Mouse (Mus musculus) forebrain, postnatal 0 days (tissue): ENCODE measurements at regions not wholly inside any gene's neighbourhood (a gene's known extent, or its start where the extent isn't known, plus 50 kb on each side); places are given as distances from the start of the nearest gene placed in this dataset.

Experiments used
- ATAC-seq: fragments of 200-750 bp; cut with Nextera tagmentation; 2 replicates; pipeline ENCODE4 v1.8.0; 2017; ENCODE audit warnings: mild to moderate bottlenecking, moderate library complexity
- DNase-seq: peaks from one replicate; pipeline ENCODE4 v3.0.0-alpha.2; 2015
- H3K27ac ChIP-seq: fragments of 300-500 bp; sonication (generic); 2 replicates; pipeline ENCODE4 v1.5.1; 2014; ENCODE audit warnings: low read depth, mild to moderate bottlenecking, antibody characterized with exemption, low read length, moderate library complexity, mixed read lengths
- H3K27me3 ChIP-seq: fragments of 300-500 bp; sonication (generic); 2 replicates; pipeline ENCODE4 v1.6.1; 2014; ENCODE audit warnings: mild to moderate bottlenecking, low read length, mixed read lengths; ENCODE audit not compliant: insufficient read depth
- H3K36me3 ChIP-seq: fragments of 300-500 bp; sonication (generic); 2 replicates; pipeline ENCODE4 v1.6.1; 2014; ENCODE audit warnings: mild to moderate bottlenecking, moderate library complexity; ENCODE audit not compliant: insufficient read depth
- H3K4me1 ChIP-seq: fragments of 300-500 bp; sonication (generic); 2 replicates; pipeline ENCODE4 v1.6.1; 2014; ENCODE audit warnings: antibody characterized with exemption; ENCODE audit not compliant: insufficient read depth
- H3K4me2 ChIP-seq: fragments of 300-500 bp; sonication (generic); 2 replicates; pipeline ENCODE4 v1.6.1; 2014; ENCODE audit warnings: low read depth, mild to moderate bottlenecking, moderate library complexity
- H3K4me3 ChIP-seq: fragments of 300-500 bp; sonication (generic); 2 replicates; pipeline ENCODE4 v1.5.1; 2014; ENCODE audit warnings: low read depth, low read length, mixed read lengths
- H3K9ac ChIP-seq: fragments of 300-500 bp; sonication (generic); 2 replicates; pipeline ENCODE4 v1.6.1; 2014; ENCODE audit warnings: mild to moderate bottlenecking
- H3K9me3 ChIP-seq: fragments of 300-500 bp; sonication (generic); 2 replicates; pipeline ENCODE4 v1.6.1; 2016; ENCODE audit warnings: low read length
- CTCF ChIP-seq: sonication (generic); IDR thresholded peaks from 2 replicates; pipeline ENCODE4 v1.5.1; 2016; ENCODE audit warnings: antibody characterized with exemption, control low read depth, low read depth
- WGBS: fragments of 180-500 bp; shearing (Covaris S2); extraction: QIAGEN DNeasy Blood & Tissue Kit; methylation state at CpG from one replicate; pipeline ENCODE4 v1.1.7; 2014; 5-methylcytosine and 5-hydroxymethylcytosine counted together

DNA sequence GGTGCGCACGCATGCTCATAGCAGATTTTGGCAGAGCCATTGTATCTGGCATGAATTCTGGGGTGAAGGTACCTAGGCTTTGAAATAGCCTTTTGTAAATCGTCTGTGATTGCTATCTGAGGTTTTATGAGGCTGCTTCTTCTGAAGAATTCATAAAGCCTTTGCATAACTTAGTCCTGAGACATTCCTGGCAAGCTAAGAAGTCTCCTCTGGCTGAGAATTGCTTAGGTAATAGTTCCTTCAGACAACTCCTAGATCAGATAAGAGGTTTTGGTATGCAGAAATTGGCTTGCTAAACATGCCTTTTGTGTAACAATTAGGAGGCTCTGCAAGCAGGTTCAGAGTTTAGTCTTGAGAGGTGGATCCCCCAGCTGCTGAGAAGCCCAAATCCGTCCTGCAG is 82.7 kb downstream of the Pmp22 start:
- no peak overlapping the region for H3K27ac ChIP-seq
- no peaks in the 10 kb centered on the region for H3K36me3 ChIP-seq
- DNase-seq (no peak), ATAC-seq (no peak)
- WGBS: 82% methylated on average over 4 of the region's 4 CpGs
- H3K27me3 ChIP-seq: no peaks in the 10 kb centered on the region
- no peak for TF ChIP-seq CTCF
- no peak overlapping the region for H3K9ac ChIP-seq
- H3K4me2 ChIP-seq: no peak overlapping the region
- H3K9me3 ChIP-seq: no peaks in the 10 kb centered on the region
- no peaks in the 10 kb centered on the region for H3K4me1 ChIP-seq
- no peak overlapping the region for H3K4me3 ChIP-seq

DNA sequence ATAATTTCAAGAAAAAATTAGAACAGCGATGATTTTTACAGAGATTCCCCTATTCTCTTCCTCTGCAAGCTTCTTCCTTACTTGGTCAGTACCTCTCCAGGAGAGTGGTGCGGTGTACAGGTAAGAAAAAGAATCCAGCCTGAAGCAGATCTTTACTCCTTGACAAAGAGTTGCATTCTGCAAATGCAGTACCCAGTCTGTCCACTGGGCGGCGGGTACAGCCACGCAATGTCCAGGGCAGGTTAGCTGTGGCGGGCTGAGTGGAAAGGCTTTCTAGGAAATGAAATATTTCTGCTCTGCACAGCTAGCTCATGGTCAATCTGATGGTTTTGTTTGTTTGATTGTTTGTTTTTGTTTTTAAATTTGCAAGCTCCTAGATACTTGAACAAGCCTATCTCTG is 84.3 kb downstream of the Pmp22 start:
- 8% methylated on average over 6 of the region's 6 CpGs for WGBS
- Histone ChIP-seq H3K36me3 (no peaks in the 10 kb centered on the region), H3K9ac (no peak overlapping the region), H3K4me3 (no peak overlapping the region), H3K9me3 (no peaks in the 10 kb centered on the region), H3K27me3 (no peaks in the 10 kb centered on the region), H3K27ac (no peak overlapping the region), H3K4me1 (no peaks in the 10 kb centered on the region), H3K4me2 (no peak overlapping the region)
- ATAC-seq (peak; percentile 63; the same call in 1 of the 2 replicates), DNase-seq (peak; percentile 84)
- peak; percentile 98 for TF ChIP-seq CTCF

DNA sequence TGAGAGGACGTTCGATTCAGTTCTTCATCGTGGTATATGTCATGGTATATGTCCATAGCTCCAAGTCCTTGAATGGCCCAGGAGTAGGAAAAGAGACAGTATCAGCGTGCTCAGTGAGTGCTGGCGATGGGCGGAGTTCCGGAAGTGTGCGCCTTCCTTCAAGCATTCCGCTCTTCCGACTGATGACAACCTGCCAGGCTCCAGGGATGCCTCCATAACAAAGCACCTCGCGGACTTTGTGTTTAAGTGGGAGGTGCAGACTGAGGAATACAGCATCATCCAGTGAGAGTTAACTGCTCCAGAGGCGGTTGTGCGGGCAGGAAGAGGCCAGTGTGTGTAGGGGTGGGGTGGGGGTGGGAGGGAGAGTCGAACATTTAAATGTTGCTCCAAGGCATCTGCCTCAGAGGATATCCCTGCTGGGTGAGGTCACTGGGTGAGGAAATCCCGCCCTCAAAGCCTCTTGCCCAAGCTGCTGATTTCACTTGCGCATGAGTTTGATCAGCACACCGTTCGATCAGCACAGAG is 85.2 kb downstream of the Pmp22 start:
- H3K4me3 ChIP-seq: no peak overlapping the region
- no peaks in the 10 kb centered on the region for H3K27me3 ChIP-seq
- H3K4me2 ChIP-seq: no peak overlapping the region
- H3K9me3 ChIP-seq: no peaks in the 10 kb centered on the region
- H3K9ac ChIP-seq: no peak overlapping the region
- WGBS: 62% methylated on average over 19 of the region's 19 CpGs
- H3K36me3 ChIP-seq: no peaks in the 10 kb centered on the region
- ATAC-seq: no peak
- H3K4me1 ChIP-seq: no peaks in the 10 kb centered on the region
- H3K27ac ChIP-seq: no peak overlapping the region
- no peak for TF ChIP-seq CTCF
- no peak for DNase-seq

DNA sequence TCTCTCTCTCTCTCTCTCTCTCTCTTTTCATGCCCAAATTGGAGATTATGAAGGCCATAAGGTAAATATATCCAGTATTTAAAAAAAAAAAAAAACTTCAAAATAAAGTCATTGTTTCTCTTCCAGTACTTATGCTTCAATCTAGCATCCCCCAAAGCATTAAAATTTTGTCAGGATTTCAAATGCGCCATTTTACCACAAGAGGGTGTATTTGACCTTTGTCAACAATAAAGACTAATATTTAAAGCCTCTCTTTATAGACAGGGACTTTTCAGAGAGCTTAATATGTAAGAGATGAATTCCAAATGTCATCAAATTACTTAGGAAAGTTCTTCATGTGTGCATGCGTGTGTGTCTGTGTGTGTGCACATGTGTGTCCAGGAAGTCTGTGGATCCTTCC is 87.2 kb downstream of the Pmp22 start:
- Histone ChIP-seq H3K4me2 (no peak overlapping the region), H3K36me3 (no peaks in the 10 kb centered on the region)
- no peak for DNase-seq

DNA sequence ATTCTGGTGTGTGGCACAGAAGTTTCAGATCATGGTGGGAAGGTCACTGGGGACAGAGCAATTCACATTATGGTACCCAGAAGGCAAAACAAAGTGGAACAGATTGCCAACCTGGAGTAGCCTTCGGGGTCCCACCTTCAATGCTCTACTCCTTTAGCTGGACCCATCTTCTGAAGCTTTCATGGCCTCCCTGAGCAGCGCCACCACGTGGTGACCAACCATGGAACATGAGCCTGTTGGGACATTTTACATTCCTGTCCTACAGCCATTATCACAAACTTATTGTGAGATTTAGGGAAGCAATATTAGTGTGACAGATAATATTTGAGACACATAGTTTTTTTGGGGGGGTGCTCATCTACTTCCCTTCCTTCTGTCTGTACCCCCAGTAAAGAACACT is 88.3 kb downstream of the Pmp22 start:
- H3K27ac ChIP-seq: no peak overlapping the region
- no peak for ATAC-seq

More for the DNA sequence above, 87.2 kb downstream of the Pmp22 start:
- Histone ChIP-seq H3K27ac (no peak overlapping the region), H3K9ac (no peak overlapping the region), H3K27me3 (no peaks in the 10 kb centered on the region), H3K4me3 (no peak overlapping the region), H3K9me3 (no peaks in the 10 kb centered on the region), H3K4me1 (no peaks in the 10 kb centered on the region)
- peak; percentile 43; the same call in 1 of the 2 replicates for TF ChIP-seq CTCF
- no peak for ATAC-seq
- 87% methylated on average over 2 of the region's 2 CpGs for WGBS

DNA sequence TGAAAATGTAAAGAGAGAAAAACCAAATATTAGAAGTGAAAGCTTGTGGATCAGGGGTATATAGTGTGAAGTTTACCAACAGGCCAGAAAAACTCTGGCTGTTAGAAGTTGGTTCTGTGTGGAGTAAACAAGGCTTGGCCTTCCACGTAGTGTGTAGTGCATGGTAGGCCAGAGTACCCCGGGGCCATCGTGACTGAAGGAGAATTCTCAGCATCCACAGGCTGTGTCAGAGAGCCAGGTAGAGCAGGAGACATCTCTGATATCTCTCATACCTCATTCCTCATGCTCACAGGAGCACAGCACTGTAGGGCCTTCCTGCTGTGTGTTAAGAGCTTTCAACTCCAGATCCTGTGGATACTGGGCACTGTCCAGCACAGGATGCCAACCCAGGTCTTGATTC is 97.7 kb downstream of the Pmp22 start:
- H3K36me3 ChIP-seq: no peaks in the 10 kb centered on the region
- no peaks in the 10 kb centered on the region for H3K27me3 ChIP-seq
- no peaks in the 10 kb centered on the region for H3K9me3 ChIP-seq
- ATAC-seq (no peak), DNase-seq (no peak)
- H3K4me1 ChIP-seq: no peaks in the 10 kb centered on the region
- no peak overlapping the region for H3K4me2 ChIP-seq
- WGBS: 97% methylated on average over 3 of the region's 3 CpGs
- H3K27ac ChIP-seq: no peak overlapping the region
- no peak for TF ChIP-seq CTCF
- H3K4me3 ChIP-seq: no peak overlapping the region
- no peak overlapping the region for H3K9ac ChIP-seq

More for the DNA sequence above, 88.3 kb downstream of the Pmp22 start:
- 68% methylated on average over 3 of the region's 3 CpGs for WGBS
- TF ChIP-seq CTCF: peak; percentile 28; the same call in 1 of the 2 replicates
- Histone ChIP-seq H3K36me3 (no peaks in the 10 kb centered on the region), H3K4me3 (no peak overlapping the region), H3K27me3 (no peaks in the 10 kb centered on the region), H3K9ac (no peak overlapping the region), H3K4me1 (no peaks in the 10 kb centered on the region), H3K9me3 (no peaks in the 10 kb centered on the region), H3K4me2 (no peak overlapping the region)
- no peak for DNase-seq

DNA sequence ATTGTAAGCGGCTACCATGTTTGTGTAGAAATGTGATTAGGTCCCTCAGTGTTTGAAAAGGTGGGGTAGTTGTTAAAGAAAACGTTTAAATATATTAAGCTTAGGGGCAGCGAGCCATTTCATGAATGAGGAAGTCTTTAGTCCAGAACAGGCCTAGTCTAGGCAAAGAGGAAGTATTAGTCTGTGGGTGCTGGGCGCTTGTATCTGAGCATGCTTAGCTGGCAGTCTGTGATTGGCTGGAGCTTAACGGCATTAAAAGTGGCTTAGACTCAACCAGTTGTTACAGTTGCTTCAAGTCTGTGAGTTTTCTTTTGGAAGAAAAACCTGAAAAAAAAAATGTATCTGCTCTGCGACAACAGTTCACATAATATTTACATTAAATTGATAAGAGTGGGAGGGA is 102.0 kb downstream of the Pmp22 start:
- Histone ChIP-seq H3K9ac (no peak overlapping the region), H3K27me3 (no peaks in the 10 kb centered on the region), H3K4me1 (no peaks in the 10 kb centered on the region), H3K36me3 (no peaks in the 10 kb centered on the region), H3K27ac (no peak overlapping the region), H3K9me3 (no peaks in the 10 kb centered on the region), H3K4me3 (no peak overlapping the region), H3K4me2 (no peak overlapping the region)
- 85% methylated on average over 6 of the region's 6 CpGs for WGBS
- no peak for TF ChIP-seq CTCF
- ATAC-seq: no peak
- DNase-seq: no peak
